Mouse (Mus musculus): ENCODE measurements around the gene Gm2a. TPM values are rescaled to one million over a fixed set of nuclear protein-coding genes. Genes with fewer than 3 reads are reported as not detected.

Gm2a gene
- polyA plus RNA-seq, 1 experiment from 2014 or later = 31.4 TPM

GRCm38 (mm10) chr11:55134871-55135270 lies 37.0 kb downstream of the Gm2a start:
- 96% methylated on average over 5 of the region's 5 CpGs for WGBS
- no peak overlapping the region for H3K4me2 ChIP-seq

GRCm38 (mm10) chr11:55136770-55137547 lies 39.0 kb downstream of the Gm2a start:
- Histone ChIP-seq H3K27me3 (no peaks in the 10 kb centered on the region), H3K9ac (no peak overlapping the region), H3K9me3 (no peaks in the 10 kb centered on the region), H3K36me3 (no peaks in the 10 kb centered on the region), H3K4me3 (no peak overlapping the region), H3K27ac (replicated peaks) (no peak overlapping the region), H3K4me2 (no peak overlapping the region), H3K4me1 (replicated peaks) (no peaks in the 10 kb centered on the region)
- ATAC-seq (ENCODE audit: low FRiP score, low read depth) = no peak
- 84% methylated on average over 15 of the region's 15 CpGs for WGBS

More at GRCm38 (mm10) chr11:55134871-55135270, 37.0 kb downstream of the Gm2a start:
- H3K9me3 ChIP-seq = no peaks in the 10 kb centered on the region
- no peak for ATAC-seq (ENCODE audit: low FRiP score, low read depth)
- H3K9ac ChIP-seq = no peak overlapping the region
- H3K4me3 ChIP-seq = no peak overlapping the region
- H3K36me3 ChIP-seq = no peaks in the 10 kb centered on the region
- H3K27me3 ChIP-seq = no peaks in the 10 kb centered on the region
- no peak overlapping the region for H3K27ac ChIP-seq (replicated peaks)
- no peaks in the 10 kb centered on the region for H3K4me1 ChIP-seq (replicated peaks)

GRCm38 (mm10) chr11:55137646-55138045 lies 39.7 kb downstream of the Gm2a start:
- H3K27ac ChIP-seq (replicated peaks) = no peak overlapping the region
- no peaks in the 10 kb centered on the region for H3K36me3 ChIP-seq
- ATAC-seq (ENCODE audit: low FRiP score, low read depth) = no peak
- H3K27me3 ChIP-seq = no peaks in the 10 kb centered on the region
- no peak overlapping the region for H3K4me3 ChIP-seq
- H3K4me2 ChIP-seq = no peak overlapping the region
- H3K4me1 ChIP-seq (replicated peaks) = no peaks in the 10 kb centered on the region
- H3K9me3 ChIP-seq = no peaks in the 10 kb centered on the region
- H3K9ac ChIP-seq = no peak overlapping the region

- Histone ChIP-seq H3K9me3 (no peaks in the 10 kb centered on the region), H3K4me3 (no peak overlapping the region), H3K36me3 (no peaks in the 10 kb centered on the region), H3K4me1 (replicated peaks) (no peaks in the 10 kb centered on the region), H3K4me2 (no peak overlapping the region), H3K9ac (no peak overlapping the region), H3K27ac (replicated peaks) (no peak overlapping the region), H3K27me3 (no peaks in the 10 kb centered on the region)
- WGBS = 82% methylated on average over 4 of the region's 4 CpGs
- no peak for ATAC-seq (ENCODE audit: low FRiP score, low read depth)
These were observed 43.6 kb downstream of the Gm2a start for GRCm38 (mm10) chr11:55141502-55141901.

- Histone ChIP-seq H3K27me3 (no peaks in the 10 kb centered on the region), H3K36me3 (no peaks in the 10 kb centered on the region), H3K4me2 (no peak overlapping the region), H3K27ac (replicated peaks) (no peak overlapping the region), H3K4me3 (no peak overlapping the region), H3K9ac (no peak overlapping the region), H3K9me3 (no peaks in the 10 kb centered on the region), H3K4me1 (replicated peaks) (no peaks in the 10 kb centered on the region)
- WGBS = 82% methylated on average over 5 of the region's 5 CpGs
- no peak for ATAC-seq (ENCODE audit: low FRiP score, low read depth)
These were observed 46.1 kb downstream of the Gm2a start for GRCm38 (mm10) chr11:55144011-55144410.

GRCm38 (mm10) chr11:55146855-55147254 lies 48.9 kb downstream of the Gm2a start:
- ATAC-seq (ENCODE audit: low FRiP score, low read depth) = no peak
- Histone ChIP-seq H3K9me3 (no peaks in the 10 kb centered on the region), H3K27me3 (no peaks in the 10 kb centered on the region), H3K9ac (no peak overlapping the region), H3K4me1 (replicated peaks) (no peaks in the 10 kb centered on the region), H3K4me3 (no peak overlapping the region), H3K36me3 (no peaks in the 10 kb centered on the region), H3K27ac (replicated peaks) (no peak overlapping the region), H3K4me2 (no peak overlapping the region)
- WGBS = 57% methylated on average over 1 of the region's 1 CpGs

- no peaks in the 10 kb centered on the region for H3K9me3 ChIP-seq
- no peaks in the 10 kb centered on the region for H3K36me3 ChIP-seq
- ATAC-seq (ENCODE audit: low FRiP score, low read depth) = no peak
- H3K4me1 ChIP-seq (replicated peaks) = no peaks in the 10 kb centered on the region
- H3K9ac ChIP-seq = no peak overlapping the region
- 68% methylated on average over 6 of the region's 6 CpGs for WGBS
- no peak overlapping the region for H3K4me3 ChIP-seq
- no peaks in the 10 kb centered on the region for H3K27me3 ChIP-seq
- no peak overlapping the region for H3K27ac ChIP-seq (replicated peaks)
- H3K4me2 ChIP-seq = no peak overlapping the region
These were observed 49.5 kb downstream of the Gm2a start for GRCm38 (mm10) chr11:55147423-55147822.

GRCm38 (mm10) chr11:55148461-55148860 lies 50.5 kb downstream of the Gm2a start:
- H3K36me3 ChIP-seq = no peaks in the 10 kb centered on the region
- no peaks in the 10 kb centered on the region for H3K27me3 ChIP-seq
- H3K4me2 ChIP-seq = no peak overlapping the region
- no peaks in the 10 kb centered on the region for H3K9me3 ChIP-seq
- no peak overlapping the region for H3K4me3 ChIP-seq
- H3K4me1 ChIP-seq (replicated peaks) = no peaks in the 10 kb centered on the region
- no peak for ATAC-seq (ENCODE audit: low FRiP score, low read depth)
- 85% methylated on average over 4 of the region's 4 CpGs for WGBS
- no peak overlapping the region for H3K9ac ChIP-seq
- H3K27ac ChIP-seq (replicated peaks) = no peak overlapping the region

GRCm38 (mm10) chr11:55151608-55152007 lies 53.7 kb downstream of the Gm2a start, which contains the start of gene Slc36a3:
Gene Slc36a3, minus strand, starts transcription at chr11:55151708.
- Histone ChIP-seq H3K4me3 (no peak within 1 kb of the TSS), H3K27me3 (no peaks in the 10 kb centered on the region), H3K9me3 (no peaks in the 10 kb centered on the region), H3K27ac (replicated peaks) (no peak within 1 kb of the TSS), H3K4me1 (replicated peaks) (no peaks in the 10 kb centered on the region), H3K36me3 (no peaks in the 10 kb centered on the region), H3K9ac (no peak within 1 kb of the TSS), H3K4me2 (no peak within 1 kb of the TSS)
- WGBS = 89% methylated on average over 3 of the region's 3 CpGs
- ATAC-seq (ENCODE audit: low FRiP score, low read depth) = no peak

GRCm38 (mm10) chr11:55154398-55155069 lies 56.6 kb downstream of the Gm2a start:
- H3K27me3 ChIP-seq = no peaks in the 10 kb centered on the region
- H3K4me3 ChIP-seq = no peak overlapping the region
- no peak overlapping the region for H3K9ac ChIP-seq
- H3K9me3 ChIP-seq = no peaks in the 10 kb centered on the region
- no peak overlapping the region for H3K4me2 ChIP-seq
- H3K4me1 ChIP-seq (replicated peaks) = no peaks in the 10 kb centered on the region
- H3K27ac ChIP-seq (replicated peaks) = no peak overlapping the region
- ATAC-seq (ENCODE audit: low FRiP score, low read depth) = no peak
- WGBS = 79% methylated on average over 3 of the region's 3 CpGs
- no peaks in the 10 kb centered on the region for H3K36me3 ChIP-seq

- Histone ChIP-seq H3K4me2 (no peak overlapping the region), H3K36me3 (no peaks in the 10 kb centered on the region), H3K9ac (no peak overlapping the region), H3K9me3 (no peaks in the 10 kb centered on the region), H3K27me3 (no peaks in the 10 kb centered on the region), H3K27ac (replicated peaks) (no peak overlapping the region), H3K4me1 (replicated peaks) (no peaks in the 10 kb centered on the region), H3K4me3 (no peak overlapping the region)
- no peak for ATAC-seq (ENCODE audit: low FRiP score, low read depth)
- WGBS = 77% methylated on average over 6 of the region's 6 CpGs
These were observed 57.1 kb downstream of the Gm2a start for GRCm38 (mm10) chr11:55155070-55155421.

GRCm38 (mm10) chr11:55158785-55159359 lies 61.0 kb downstream of the Gm2a start:
- no peak for ATAC-seq (ENCODE audit: low FRiP score, low read depth)
- H3K27me3 ChIP-seq = no peaks in the 10 kb centered on the region
- H3K4me3 ChIP-seq = no peak overlapping the region
- no peaks in the 10 kb centered on the region for H3K4me1 ChIP-seq (replicated peaks)
- H3K9me3 ChIP-seq = no peaks in the 10 kb centered on the region
- H3K9ac ChIP-seq = no peak overlapping the region
- WGBS = 52% methylated on average over 13 of the region's 13 CpGs
- H3K36me3 ChIP-seq = no peaks in the 10 kb centered on the region
- no peak overlapping the region for H3K4me2 ChIP-seq
- no peak overlapping the region for H3K27ac ChIP-seq (replicated peaks)
